Mouse (Mus musculus): ENCODE measurements around the gene Gpatch8.

Gene Gpatch8

GRCm38 (mm10) chr11:102496732-102497131, 59.5 kb downstream of the Gpatch8 start:
- DNase-seq (ENCODE audit: low read depth, low spot score): no peak

- no peak for DNase-seq (ENCODE audit: low read depth, low spot score)
Measured at GRCm38 (mm10) chr11:102496206-102496605, 60.0 kb downstream of the Gpatch8 start.

- DNase-seq (ENCODE audit: low read depth, low spot score): no peak
Measured at GRCm38 (mm10) chr11:102495742-102496141, 60.5 kb downstream of the Gpatch8 start.

- no peak for DNase-seq (ENCODE audit: low read depth, low spot score)
Measured at GRCm38 (mm10) chr11:102495114-102495513, 61.1 kb downstream of the Gpatch8 start.

- DNase-seq (ENCODE audit: low read depth, low spot score): no peak
Measured at GRCm38 (mm10) chr11:102494063-102494650, 62.0 kb downstream of the Gpatch8 start.

- DNase-seq (ENCODE audit: low read depth, low spot score): no peak
Measured at GRCm38 (mm10) chr11:102493241-102493640, 63.0 kb downstream of the Gpatch8 start.

GRCm38 (mm10) chr11:102487901-102488300, 68.3 kb downstream of the Gpatch8 start:
- no peak for DNase-seq (ENCODE audit: low read depth, low spot score)

- peak; percentile 53 for DNase-seq (ENCODE audit: low read depth, low spot score)
Measured at GRCm38 (mm10) chr11:102486733-102487386, 69.3 kb downstream of the Gpatch8 start.

- DNase-seq (ENCODE audit: low read depth, low spot score): no peak
Measured at GRCm38 (mm10) chr11:102481779-102482178, 74.4 kb downstream of the Gpatch8 start.

- DNase-seq (ENCODE audit: low read depth, low spot score): no peak
Measured at GRCm38 (mm10) chr11:102480897-102481296, 75.3 kb downstream of the Gpatch8 start.

- no peak for DNase-seq (ENCODE audit: low read depth, low spot score)
Measured at GRCm38 (mm10) chr11:102480111-102480510, 76.1 kb downstream of the Gpatch8 start.

- DNase-seq (ENCODE audit: low read depth, low spot score): no peak
Measured at GRCm38 (mm10) chr11:102479581-102479980, 76.6 kb downstream of the Gpatch8 start.

- no peak for DNase-seq (ENCODE audit: low read depth, low spot score)
Measured at GRCm38 (mm10) chr11:102478671-102479070, 77.5 kb downstream of the Gpatch8 start.

- no peak for DNase-seq (ENCODE audit: low read depth, low spot score)
Measured at GRCm38 (mm10) chr11:102475027-102475426, 81.2 kb downstream of the Gpatch8 start.

GRCm38 (mm10) chr11:102469648-102470357, 86.4 kb downstream of the Gpatch8 start, which contains the start of gene Itga2b:
TSS of gene Itga2b (minus strand) at chr11:102470122.
- no peak for DNase-seq (ENCODE audit: low read depth, low spot score)

- peak; percentile 85 for DNase-seq (ENCODE audit: low read depth, low spot score)
Measured at GRCm38 (mm10) chr11:102467041-102467631, 89.1 kb downstream of the Gpatch8 start.

- DNase-seq (ENCODE audit: low read depth, low spot score): no peak
Measured at GRCm38 (mm10) chr11:102465713-102466436, 90.3 kb downstream of the Gpatch8 start.

- DNase-seq (ENCODE audit: low read depth, low spot score): no peak
Measured at GRCm38 (mm10) chr11:102464901-102465300, 91.3 kb downstream of the Gpatch8 start.

- no peak for DNase-seq (ENCODE audit: low read depth, low spot score)
Measured at GRCm38 (mm10) chr11:102461764-102462163, 94.4 kb downstream of the Gpatch8 start.

GRCm38 (mm10) chr11:102460541-102460940, 95.7 kb downstream of the Gpatch8 start:
- DNase-seq (ENCODE audit: low read depth, low spot score): no peak

- peak; percentile 86 for DNase-seq (ENCODE audit: low read depth, low spot score)
Measured at GRCm38 (mm10) chr11:102455740-102456396, 100.3 kb downstream of the Gpatch8 start.
